Mouse (Mus musculus): Measurements from ENCODE around the gene Pcdh15. TPM values are rescaled to one million over a fixed set of nuclear protein-coding genes. Genes with fewer than 3 reads are reported as not detected.

Pcdh15 gene
- total and polyA plus RNA-seq, 3 experiments, result not detected

DNA sequence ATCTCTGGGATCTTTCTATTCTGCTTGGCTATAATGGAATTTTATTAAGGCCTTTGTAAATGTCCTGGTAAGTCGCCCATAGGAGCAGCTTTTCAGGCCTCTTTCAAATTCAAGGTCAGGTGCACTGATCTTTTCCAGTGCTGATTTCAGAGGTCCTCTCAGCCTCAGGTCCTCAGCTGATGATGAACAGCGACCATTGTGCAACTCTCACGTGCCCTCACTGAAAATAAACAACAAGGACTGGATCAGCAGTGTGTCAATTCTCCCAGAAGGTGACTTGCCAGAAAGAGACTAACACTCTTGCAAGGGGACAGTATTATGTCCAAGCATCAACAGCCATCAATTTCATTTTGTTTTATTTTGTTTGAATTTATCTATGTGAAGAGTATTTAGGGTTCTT is 654.7 kb downstream of the Pcdh15 start:
- no peaks in the 10 kb centered on the region for H3K79me2 ChIP-seq (ENCODE audit: control insufficient read depth, insufficient read depth, low read length, poor library complexity)
- H3K27ac ChIP-seq (ENCODE audit: control insufficient read depth, low read depth, low read length), result no peak overlapping the region
- no peaks in the 10 kb centered on the region for H3K27me3 ChIP-seq (ENCODE audit: control insufficient read depth in 1 of 2, insufficient read depth in 2 of 2, low read length in 2 of 2)
- TF ChIP-seq ZKSCAN1 (IDR thresholded peaks at IDR 0.05; ENCODE audit: low read depth, low read length) (no peak), MYC (IDR thresholded peaks at IDR 0.05; ENCODE audit: low read depth, low read length) (no peak), ZMIZ1 (IDR thresholded peaks at IDR 0.05; ENCODE audit: low read depth, low read length) (no peak), EP300 (IDR thresholded peaks at IDR 0.05; ENCODE audit: low read depth in 1 of 2, low read length in 2 of 2) (no peak), GABPA (IDR thresholded peaks at IDR 0.05; ENCODE audit: low read depth, low read length) (no peak), E2F4 (IDR thresholded peaks at IDR 0.05; ENCODE audit: borderline replicate concordance, low read depth, low read length) (no peak), CHD2 (IDR thresholded peaks at IDR 0.05; ENCODE audit: low read length) (no peak), SMC3 (IDR thresholded peaks at IDR 0.05; ENCODE audit: low read depth, low read length) (no peak), RCOR1 (IDR thresholded peaks at IDR 0.05; ENCODE audit: low read depth, low read length) (no peak), NRF1 (IDR thresholded peaks at IDR 0.05; ENCODE audit: insufficient read depth, low read depth, low read length, poor library complexity, severe bottlenecking) (no peak), ETS1 (IDR thresholded peaks at IDR 0.05; ENCODE audit: low read depth, low read length) (no peak), USF2 (IDR thresholded peaks at IDR 0.05; ENCODE audit: borderline replicate concordance in 1 of 2, insufficient read depth in 1 of 2, low read depth in 1 of 2, low read length in 2 of 2) (no peak), MXI1 (IDR thresholded peaks at IDR 0.05; ENCODE audit: low read depth, low read length) (no peak)
- H3K9ac ChIP-seq (ENCODE audit: control insufficient read depth, low read depth, low read length, poor library complexity, severe bottlenecking), result no peak overlapping the region
- no peaks in the 10 kb centered on the region for H3K4me1 ChIP-seq (ENCODE audit: control insufficient read depth in 1 of 2, insufficient read depth in 2 of 2, low read length in 2 of 2)
- no peaks in the 10 kb centered on the region for H3K36me3 ChIP-seq (ENCODE audit: control insufficient read depth in 1 of 2, insufficient read depth in 2 of 2, low read length in 2 of 2)
- H3K9me3 ChIP-seq (replicated peaks; ENCODE audit: insufficient read depth, low read length), result no peaks in the 10 kb centered on the region
- DNase-seq (ENCODE audit: low read depth, low spot score), result no peak
- no peak overlapping the region for H3K4me3 ChIP-seq (ENCODE audit: control insufficient read depth in 1 of 2, insufficient read depth in 1 of 2, low read depth in 2 of 2, low read length in 2 of 2)

DNA sequence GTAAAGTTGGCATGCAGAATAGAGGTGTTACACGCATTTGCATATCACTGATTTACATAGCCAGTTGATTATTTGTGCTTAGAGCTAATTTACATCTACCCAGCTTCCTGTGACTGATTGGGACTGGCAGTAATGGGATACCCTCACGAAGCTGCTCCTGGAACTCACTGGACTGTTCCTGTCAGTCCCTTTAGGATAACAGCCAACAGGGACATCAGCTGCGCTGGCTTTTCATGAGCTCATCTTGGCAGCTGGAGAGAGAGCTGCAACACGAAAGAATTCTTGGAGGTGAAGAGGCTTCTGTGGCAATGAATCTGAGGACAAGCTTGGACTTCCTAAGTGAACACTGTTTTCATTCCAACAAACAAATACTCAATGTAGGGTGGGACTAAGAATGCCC is 683.8 kb downstream of the Pcdh15 start:
- H3K27ac ChIP-seq (ENCODE audit: control insufficient read depth, low read depth, low read length), result no peak overlapping the region
- no peak for DNase-seq (ENCODE audit: low read depth, low spot score)
- H3K36me3 ChIP-seq (ENCODE audit: control insufficient read depth in 1 of 2, insufficient read depth in 2 of 2, low read length in 2 of 2), result no peaks in the 10 kb centered on the region
- no peaks in the 10 kb centered on the region for H3K79me2 ChIP-seq (ENCODE audit: control insufficient read depth, insufficient read depth, low read length, poor library complexity)
- H3K9ac ChIP-seq (ENCODE audit: control insufficient read depth, low read depth, low read length, poor library complexity, severe bottlenecking), result no peak overlapping the region
- no peaks in the 10 kb centered on the region for H3K4me1 ChIP-seq (ENCODE audit: control insufficient read depth in 1 of 2, insufficient read depth in 2 of 2, low read length in 2 of 2)
- no peaks in the 10 kb centered on the region for H3K27me3 ChIP-seq (ENCODE audit: control insufficient read depth in 1 of 2, insufficient read depth in 2 of 2, low read length in 2 of 2)
- no peaks in the 10 kb centered on the region for H3K9me3 ChIP-seq (replicated peaks; ENCODE audit: insufficient read depth, low read length)
- H3K4me3 ChIP-seq (ENCODE audit: control insufficient read depth in 1 of 2, insufficient read depth in 1 of 2, low read depth in 2 of 2, low read length in 2 of 2), result no peak overlapping the region
- TF ChIP-seq HCFC1 (IDR thresholded peaks at IDR 0.05; ENCODE audit: low read depth, low read length) (no peak), CHD1 (IDR thresholded peaks at IDR 0.05; ENCODE audit: low read depth, low read length) (no peak), JUND (IDR thresholded peaks at IDR 0.05; ENCODE audit: low read depth, low read length) (no peak), USF2 (IDR thresholded peaks at IDR 0.05; ENCODE audit: borderline replicate concordance in 1 of 2, insufficient read depth in 1 of 2, low read depth in 1 of 2, low read length in 2 of 2) (no peak), ZC3H11A (IDR thresholded peaks at IDR 0.05; ENCODE audit: low read depth, low read length) (no peak), CHD2 (IDR thresholded peaks at IDR 0.05; ENCODE audit: low read length) (no peak), ZMIZ1 (IDR thresholded peaks at IDR 0.05; ENCODE audit: low read depth, low read length) (no peak), MEF2A (IDR thresholded peaks at IDR 0.05; ENCODE audit: extremely low read depth, insufficient replicate concordance, low read depth, low read length, poor library complexity, severe bottlenecking) (no peak), CTCF (IDR thresholded peaks at IDR 0.05 in 2 of 3, conservative IDR thresholded peaks at IDR 0.05 in 1 of 3; ENCODE audit: control insufficient read depth in 1 of 3, insufficient read depth in 1 of 3, low read depth in 2 of 3, low read length in 3 of 3, poor library complexity in 1 of 3, severe bottlenecking in 1 of 3) (no peak), ELF1 (IDR thresholded peaks at IDR 0.05; ENCODE audit: low read depth, low read length) (no peak), UBTF (IDR thresholded peaks at IDR 0.05; ENCODE audit: borderline replicate concordance, insufficient read depth, low read depth, low read length) (no peak), GABPA (IDR thresholded peaks at IDR 0.05; ENCODE audit: low read depth, low read length) (no peak), MAFK (IDR thresholded peaks at IDR 0.05; ENCODE audit: borderline replicate concordance, low read depth, low read length) (no peak), MYC (IDR thresholded peaks at IDR 0.05; ENCODE audit: low read depth, low read length) (no peak)

All from MEL (cell line).